Mouse (Mus musculus) stomach, embryonic 15.5 days (tissue): ENCODE data around the gene Slc48a1. TPM values are rescaled to one million over a fixed set of nuclear protein-coding genes. Genes with fewer than 3 reads are reported as not detected.

Experiments
- ATAC-seq: fragments of 200-750 bp; cut with Nextera tagmentation; 2 replicates; pipeline ENCODE4 v1.8.0; 2017; ENCODE audit warnings: low read depth, moderate number of reproducible peaks, moderate TSS enrichment; ENCODE audit not compliant: insufficient read depth, low FRiP score
- H3K27ac ChIP-seq: fragments of 300-500 bp; sonication (generic); 2 replicates; pipeline ENCODE4 v1.5.1; 2015; ENCODE audit warnings: mild to moderate bottlenecking, inconsistent platforms
- H3K27me3 ChIP-seq: fragments of 300-500 bp; sonication (generic); replicated peaks from 2 replicates; pipeline ENCODE4 v1.6.1; 2015; ENCODE audit warnings: inconsistent platforms
- H3K36me3 ChIP-seq: fragments of 300-500 bp; sonication (generic); 2 replicates; pipeline ENCODE4 v1.6.1; 2015; ENCODE audit warnings: inconsistent platforms
- H3K4me1 ChIP-seq: fragments of 300-500 bp; sonication (generic); 2 replicates; pipeline ENCODE4 v1.6.1; 2015; ENCODE audit warnings: inconsistent platforms
- H3K4me2 ChIP-seq: fragments of 300-500 bp; sonication (generic); 2 replicates; pipeline ENCODE4 v1.6.1; 2015; ENCODE audit warnings: mild to moderate bottlenecking, inconsistent platforms
- H3K4me3 ChIP-seq: fragments of 300-500 bp; sonication (generic); replicated peaks from 2 replicates; pipeline ENCODE4 v1.5.1; 2015; ENCODE audit warnings: inconsistent platforms
- H3K9ac ChIP-seq: fragments of 300-500 bp; sonication (generic); 2 replicates; pipeline ENCODE4 v1.6.1; 2015; ENCODE audit warnings: inconsistent platforms
- H3K9me3 ChIP-seq: fragments of 300-500 bp; sonication (generic); 2 replicates; pipeline ENCODE4 v1.6.1; 2016; ENCODE audit warnings: inconsistent platforms
- WGBS: fragments of 180-500 bp; shearing (Covaris S2); methylation state at CpG from one replicate; pipeline ENCODE4 v1.1.7; 2015; 5-methylcytosine and 5-hydroxymethylcytosine counted together
- polyA plus RNA-seq: library from polyadenylated mRNA; unstranded; fragments of >200 nt; fragmentation: Nextera tagmentation; extraction: Ambion mirVana; gene quantifications from 2 replicates; pipeline ENCODE4 v1.2.1, GENCODE M21; 2015

Slc48a1 gene
- polyA plus RNA-seq, 1 experiment from 2014 or later: 41.9 TPM

DNA sequence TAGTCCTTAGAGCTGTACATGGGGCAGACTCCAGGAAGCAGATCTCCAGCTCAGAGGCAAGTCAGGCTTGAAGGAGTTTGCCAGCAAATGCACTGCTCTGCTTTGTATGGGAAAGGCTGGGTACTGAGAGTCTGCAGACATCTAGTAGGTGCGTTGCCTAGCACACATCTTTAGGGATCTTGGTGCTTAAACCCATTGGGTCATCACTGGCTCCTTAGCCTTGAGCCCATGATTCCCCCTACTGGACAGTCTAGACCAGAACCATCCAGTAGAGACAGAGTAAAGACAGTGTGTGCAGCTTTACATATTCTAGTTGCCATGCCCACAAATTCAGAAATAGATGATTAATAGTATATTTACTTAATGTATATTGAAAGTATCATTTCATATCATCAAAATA, 62.5 kb downstream of the Slc48a1 start:
- H3K9me3 ChIP-seq: no peaks in the 10 kb centered on the region
- no peak for ATAC-seq
- H3K9ac ChIP-seq: no peak overlapping the region
- H3K36me3 ChIP-seq: no peaks in the 10 kb centered on the region
- 91% methylated on average over 1 of the region's 1 CpGs for WGBS
- no peak overlapping the region for H3K4me3 ChIP-seq
- H3K4me1 ChIP-seq: peaks cover 36% of the 10 kb centered on the region
- H3K27ac ChIP-seq: peak overlapping the region; percentile 78; the same call in 1 of the 2 replicates
- no peaks in the 10 kb centered on the region for H3K27me3 ChIP-seq
- no peak overlapping the region for H3K4me2 ChIP-seq

GRCm38 (mm10) chr15:97841383-97841782, 63.1 kb downstream of the Slc48a1 start:
- Histone ChIP-seq H3K27ac (no peak overlapping the region), H3K4me2 (no peak overlapping the region), H3K27me3 (no peaks in the 10 kb centered on the region), H3K36me3 (no peaks in the 10 kb centered on the region), H3K9ac (no peak overlapping the region), H3K9me3 (no peaks in the 10 kb centered on the region), H3K4me3 (no peak overlapping the region), H3K4me1 (peaks cover 36% of the 10 kb centered on the region)
- 94% methylated on average over 6 of the region's 6 CpGs for WGBS
- ATAC-seq: no peak

DNA sequence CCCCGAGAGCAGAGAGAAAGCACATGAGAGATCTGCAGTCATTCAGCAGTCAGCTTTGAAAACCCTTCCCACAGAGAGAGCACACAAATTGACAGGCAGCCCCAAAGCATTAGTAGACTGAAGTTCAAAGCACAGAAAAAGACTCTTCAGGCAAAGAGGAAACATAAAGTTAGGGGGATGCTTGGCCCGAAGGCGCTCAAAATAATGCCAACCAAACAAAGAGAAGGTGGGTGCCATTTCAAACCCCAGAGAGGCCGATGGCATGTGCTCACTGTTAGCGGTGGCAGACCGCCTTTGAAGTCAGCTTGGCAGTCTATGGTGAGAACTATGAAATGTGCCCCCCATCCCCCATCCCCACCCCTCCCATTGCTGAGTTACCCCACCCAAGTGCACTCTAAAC, 63.7 kb downstream of the Slc48a1 start:
- 83% methylated on average over 6 of the region's 6 CpGs for WGBS
- Histone ChIP-seq H3K27ac (no peak overlapping the region), H3K4me3 (no peak overlapping the region), H3K4me2 (no peak overlapping the region), H3K9me3 (no peaks in the 10 kb centered on the region), H3K27me3 (no peaks in the 10 kb centered on the region), H3K4me1 (peaks cover 31% of the 10 kb centered on the region), H3K36me3 (no peaks in the 10 kb centered on the region), H3K9ac (no peak overlapping the region)
- no peak for ATAC-seq

Other genes starting within 250 kb of the Slc48a1 start
- gene Rpap3, start 72.7 kb upstream of the Slc48a1 start, polyA plus RNA-seq: 20.0 and 22.3 TPM in 2 replicates
- 0.35 and 2.2 TPM in 2 replicates for gene Endou, start 47.2 kb upstream of the Slc48a1 start, polyA plus RNA-seq
- 9.0 and 10.0 TPM in 2 replicates for gene Rapgef3, start 10.5 kb upstream of the Slc48a1 start, polyA plus RNA-seq
- 22.1 and 23.6 TPM in 2 replicates for gene Hdac7, start 66.0 kb downstream of the Slc48a1 start, polyA plus RNA-seq
- 1.7 and 2.5 TPM in 2 replicates for gene Vdr, start 132.1 kb downstream of the Slc48a1 start, polyA plus RNA-seq
- gene Tmem106c, start 185.7 kb downstream of the Slc48a1 start, polyA plus RNA-seq: 41.9 and 44.0 TPM in 2 replicates
- gene Col2a1, start 226.2 kb downstream of the Slc48a1 start, polyA plus RNA-seq: 2.5 and 3.3 TPM in 2 replicates